Mouse (Mus musculus) intestine, postnatal 0 days (tissue): ENCODE data around the gene Dcaf17. TPM values are rescaled to one million over a fixed set of nuclear protein-coding genes. Genes with fewer than 3 reads are reported as not detected.

Source experiments
- ATAC-seq: fragments of 200-750 bp; cut with Nextera tagmentation; 2 replicates; pipeline ENCODE4 v1.8.0; 2017; ENCODE audit warnings: mild to moderate bottlenecking, moderate TSS enrichment, moderate library complexity
- H3K27ac ChIP-seq: fragments of 300-500 bp; sonication (generic); 2 replicates; pipeline ENCODE4 v1.5.1; 2014; ENCODE audit warnings: mild to moderate bottlenecking, low read depth, low read length, moderate library complexity
- H3K27me3 ChIP-seq: fragments of 300-500 bp; sonication (generic); replicated peaks from 2 replicates; pipeline ENCODE4 v1.6.1; 2014; ENCODE audit warnings: low read length, mixed read lengths; ENCODE audit not compliant: control insufficient read depth, insufficient read depth
- H3K36me3 ChIP-seq: fragments of 300-500 bp; sonication (generic); 2 replicates; pipeline ENCODE4 v1.6.1; 2014; ENCODE audit warnings: mild to moderate bottlenecking, moderate library complexity; ENCODE audit not compliant: control insufficient read depth, insufficient read depth
- H3K4me1 ChIP-seq: fragments of 300-500 bp; sonication (generic); replicated peaks from 2 replicates; pipeline ENCODE4 v1.6.1; 2014; ENCODE audit warnings: antibody characterized with exemption, low read length, mixed read lengths; ENCODE audit not compliant: control insufficient read depth, insufficient read depth
- H3K4me2 ChIP-seq: fragments of 300-500 bp; sonication (generic); replicated peaks from 2 replicates; pipeline ENCODE4 v1.6.1; 2014; ENCODE audit warnings: low read depth, mild to moderate bottlenecking, moderate library complexity
- H3K4me3 ChIP-seq: fragments of 300-500 bp; sonication (generic); 2 replicates; pipeline ENCODE4 v1.5.1; 2014; ENCODE audit warnings: low read depth, low read length
- H3K9ac ChIP-seq: fragments of 300-500 bp; sonication (generic); 2 replicates; pipeline ENCODE4 v1.6.1; 2014; ENCODE audit warnings: mild to moderate bottlenecking, low read depth, low read length
- H3K9me3 ChIP-seq: fragments of 300-500 bp; sonication (generic); 2 replicates; pipeline ENCODE4 v1.6.1; 2016; ENCODE audit warnings: mixed run types; ENCODE audit not compliant: control insufficient read depth
- CTCF ChIP-seq: sonication (generic); IDR thresholded peaks from 2 replicates; pipeline ENCODE4 v1.5.1; 2016; ENCODE audit warnings: low read depth, mild to moderate bottlenecking, control low read depth, antibody characterized with exemption, moderate library complexity
- WGBS: fragments of 180-500 bp; shearing (Covaris S2); extraction: QIAGEN DNeasy Blood & Tissue Kit; methylation state at CpG from one replicate; pipeline ENCODE4 v1.1.7; 2014; 5-methylcytosine and 5-hydroxymethylcytosine counted together
- polyA plus RNA-seq: library from polyadenylated mRNA; unstranded; fragments of >200 nt; fragmentation: Nextera tagmentation; extraction: Ambion mirVana; gene quantifications from 2 replicates; pipeline ENCODE4 v1.2.1, GENCODE M21; 2015

The Dcaf17 gene
- polyA plus RNA-seq, 1 experiment from 2014 or later: 17.4 TPM

GRCm38 (mm10) chr2:71134836-71135235 lies 79.7 kb downstream of the Dcaf17 start:
- ATAC-seq: no peak
- no peak overlapping the region for H3K9ac ChIP-seq
- H3K36me3 ChIP-seq: peaks cover 8% of the 10 kb centered on the region; the same call in 1 of the 2 replicates
- WGBS: 58% methylated on average over 5 of the region's 5 CpGs
- H3K4me2 ChIP-seq: no peak overlapping the region
- H3K27me3 ChIP-seq: no peaks in the 10 kb centered on the region
- H3K4me3 ChIP-seq: no peak overlapping the region
- no peaks in the 10 kb centered on the region for H3K4me1 ChIP-seq
- TF ChIP-seq CTCF: no peak
- no peaks in the 10 kb centered on the region for H3K9me3 ChIP-seq
- H3K27ac ChIP-seq: no peak overlapping the region

DNA sequence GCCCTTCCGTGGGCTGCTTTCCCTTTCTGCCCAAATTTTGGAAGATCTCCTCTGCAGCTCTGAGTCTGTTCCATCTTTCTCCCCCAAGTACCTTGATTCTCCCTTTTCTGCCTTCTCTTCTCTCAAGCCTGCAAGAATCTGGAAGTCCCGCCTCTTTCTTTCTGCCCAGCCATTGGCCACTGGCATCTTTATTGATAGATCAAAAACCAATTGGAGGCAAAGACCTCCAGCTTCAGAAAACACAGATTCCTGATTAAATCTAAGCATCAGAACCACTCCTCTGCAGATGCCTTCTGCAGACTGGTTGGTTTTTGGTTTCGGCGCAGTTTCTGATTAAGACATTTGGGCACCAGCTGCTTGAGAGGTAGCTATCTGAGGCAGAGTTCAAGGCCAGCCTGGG lies 85.5 kb downstream of the Dcaf17 start:
- no peak for TF ChIP-seq CTCF
- no peak overlapping the region for H3K9ac ChIP-seq
- ATAC-seq: no peak
- WGBS: 81% methylated on average over 4 of the region's 4 CpGs
- no peaks in the 10 kb centered on the region for H3K9me3 ChIP-seq
- H3K4me3 ChIP-seq: no peak overlapping the region
- H3K27me3 ChIP-seq: no peaks in the 10 kb centered on the region
- no peaks in the 10 kb centered on the region for H3K4me1 ChIP-seq
- H3K27ac ChIP-seq: no peak overlapping the region
- H3K36me3 ChIP-seq: peaks cover 4% of the 10 kb centered on the region; the same call in 1 of the 2 replicates
- no peak overlapping the region for H3K4me2 ChIP-seq

DNA sequence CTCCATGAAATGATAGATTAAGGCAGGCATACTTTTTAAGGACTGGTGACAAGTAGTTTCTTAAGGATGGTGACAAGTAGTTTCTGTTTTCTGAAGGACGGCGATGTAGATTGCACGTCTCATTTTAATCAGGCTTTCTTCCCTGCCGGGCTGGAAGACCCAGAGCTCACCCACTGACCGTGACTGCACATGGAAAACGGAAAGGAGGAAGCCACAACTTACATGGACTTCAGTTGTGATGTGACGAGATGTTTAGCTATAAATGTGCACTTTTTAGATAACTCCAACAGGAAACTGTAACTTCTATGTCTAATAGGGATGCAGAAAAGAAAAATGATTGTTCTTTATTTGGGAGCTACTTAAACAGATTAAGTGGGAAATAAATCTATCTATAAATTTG lies 87.3 kb downstream of the Dcaf17 start:
- Histone ChIP-seq H3K9me3 (no peaks in the 10 kb centered on the region), H3K27me3 (no peaks in the 10 kb centered on the region), H3K36me3 (peaks cover 4% of the 10 kb centered on the region; the same call in 1 of the 2 replicates), H3K4me3 (no peak overlapping the region), H3K9ac (no peak overlapping the region), H3K27ac (no peak overlapping the region), H3K4me2 (no peak overlapping the region), H3K4me1 (0 out of 2 replicates have a peak, but pooled peaks cover 5% of the 10 kb centered on the region)
- no peak for TF ChIP-seq CTCF
- 58% methylated on average over 7 of the region's 7 CpGs for WGBS
- ATAC-seq: no peak

DNA sequence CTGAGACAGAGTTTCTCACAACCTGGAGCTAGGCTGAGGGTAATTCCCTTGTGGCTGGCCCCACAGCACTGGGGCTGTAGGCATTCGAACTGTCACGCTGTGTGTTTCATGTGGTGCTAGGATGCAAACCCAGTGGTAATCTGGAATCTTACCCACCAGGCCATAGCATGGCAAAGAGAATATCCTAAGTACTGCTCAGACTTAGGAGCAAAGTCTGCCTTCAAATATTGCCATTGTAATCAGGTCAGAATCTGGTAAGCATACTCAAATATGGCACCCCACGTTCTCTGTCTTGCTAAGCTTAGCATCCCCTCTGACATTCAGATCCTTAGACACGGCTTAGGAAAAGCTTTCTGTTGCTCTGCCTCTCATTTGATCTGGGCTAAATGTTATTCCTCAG lies 90.7 kb downstream of the Dcaf17 start:
- peak; percentile 63 for ATAC-seq
- Histone ChIP-seq H3K9me3 (no peaks in the 10 kb centered on the region), H3K9ac (no peak overlapping the region), H3K27ac (peak overlapping the region; percentile 50), H3K4me2 (peak overlapping the region; percentile 14), H3K4me3 (no peak overlapping the region), H3K36me3 (no peaks in the 10 kb centered on the region), H3K27me3 (no peaks in the 10 kb centered on the region), H3K4me1 (0 out of 2 replicates have a peak, but pooled peaks cover 5% of the 10 kb centered on the region)
- WGBS: 52% methylated on average over 4 of the region's 4 CpGs
- no peak for TF ChIP-seq CTCF

DNA sequence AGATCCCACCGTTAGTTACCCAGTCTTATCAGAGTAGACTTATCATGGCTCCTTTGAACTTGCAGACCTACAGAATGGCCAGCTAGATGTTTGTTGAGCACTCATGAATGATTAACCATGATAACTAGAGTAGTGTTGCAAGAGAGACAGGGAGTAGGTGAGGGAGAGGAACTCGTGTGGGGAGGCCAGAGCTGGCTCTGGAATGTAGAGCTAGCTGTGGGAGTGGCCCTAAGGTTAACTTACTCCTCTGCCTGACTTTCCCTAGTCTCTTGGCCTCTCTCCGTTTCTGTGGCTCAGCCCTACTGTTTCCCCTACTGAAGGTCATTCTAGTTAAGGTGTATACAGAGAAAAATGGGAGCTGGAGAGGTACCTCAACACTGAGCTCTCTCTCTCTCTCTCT lies 91.1 kb downstream of the Dcaf17 start:
- Histone ChIP-seq H3K27me3 (no peaks in the 10 kb centered on the region), H3K9me3 (no peaks in the 10 kb centered on the region), H3K27ac (peak overlapping the region; percentile 50; the same call in 1 of the 2 replicates), H3K4me1 (0 out of 2 replicates have a peak, but pooled peaks cover 5% of the 10 kb centered on the region), H3K4me3 (no peak overlapping the region), H3K36me3 (no peaks in the 10 kb centered on the region), H3K4me2 (peak overlapping the region; percentile 14; the same call in 1 of the 2 replicates), H3K9ac (no peak overlapping the region)
- 12% methylated on average over 3 of the region's 3 CpGs for WGBS
- peak; percentile 90 for ATAC-seq
- no peak for TF ChIP-seq CTCF

GRCm38 (mm10) chr2:71147816-71148215 lies 92.7 kb downstream of the Dcaf17 start:
- no peak overlapping the region for H3K4me2 ChIP-seq
- H3K27ac ChIP-seq: no peak overlapping the region
- H3K4me3 ChIP-seq: no peak overlapping the region
- no peak for ATAC-seq
- H3K36me3 ChIP-seq: no peaks in the 10 kb centered on the region
- H3K9ac ChIP-seq: no peak overlapping the region
- no peaks in the 10 kb centered on the region for H3K9me3 ChIP-seq
- H3K4me1 ChIP-seq: 0 out of 2 replicates have a peak, but pooled peaks cover 5% of the 10 kb centered on the region
- no peak for TF ChIP-seq CTCF
- no peaks in the 10 kb centered on the region for H3K27me3 ChIP-seq
- WGBS: 35% methylated on average over 6 of the region's 6 CpGs

Other genes with a start within 250 kb of the Dcaf17 start
- gene Tlk1, start 229.6 kb upstream of the Dcaf17 start, polyA plus RNA-seq: 27.8 and 30.5 TPM in 2 replicates
- gene Mettl8, start 255 bp downstream of the Dcaf17 start, polyA plus RNA-seq: 5.9 and 6.0 TPM in 2 replicates
- gene Cybrd1, start 62.6 kb downstream of the Dcaf17 start, polyA plus RNA-seq: 7.1 and 7.7 TPM in 2 replicates
- 55.2 and 59.2 TPM in 2 replicates for gene Dync1i2, start 156.4 kb downstream of the Dcaf17 start, polyA plus RNA-seq